Mouse (Mus musculus) hematopoietic stem cell, adult 5-6 weeks (primary cell): ENCODE measurements at regions not wholly inside any gene's neighbourhood (a gene's known extent, or its start where the extent isn't known, plus 50 kb on each side); places are given as distances from the start of the nearest gene placed in this dataset.
"Not testable (repeated sequence)": the region's sequence is repeated elsewhere in the genome, so short reads cannot be mapped to it uniquely, and the experiment has no call there.

Source experiments
- ATAC-seq, 2 experiments: fragments of 125-278 bp in 1 of 2; replicated peaks in 1 of 2; 2 replicates each; pipeline ENCODE4 v1.8.0; 2016 to 2017; ENCODE audit warnings: inconsistent platforms in 2 of 2, mild to moderate bottlenecking in 2 of 2, moderate number of reproducible peaks in 2 of 2, low read depth in 1 of 2, moderate TSS enrichment in 1 of 2; ENCODE audit not compliant: low FRiP score in 2 of 2, poor library complexity in 2 of 2, severe bottlenecking in 2 of 2, insufficient read depth in 1 of 2, low TSS enrichment in 1 of 2

- no peak for ATAC-seq
These were observed 343.1 kb upstream of the Clnk start for GRCm38 (mm10) chr5:39219698-39220097.

- no peak for ATAC-seq
These were observed 339.7 kb upstream of the Clnk start for GRCm38 (mm10) chr5:39216326-39216725.

- ATAC-seq = no peak
These were observed 338.4 kb upstream of the Clnk start for GRCm38 (mm10) chr5:39215016-39215415.

GRCm38 (mm10) chr5:39212550-39212949, 335.9 kb upstream of the Clnk start:
- no peak for ATAC-seq

- ATAC-seq = no peak
These were observed 322.2 kb upstream of the Clnk start for GRCm38 (mm10) chr5:39198856-39199255.

GRCm38 (mm10) chr5:39191153-39191552, 314.5 kb upstream of the Clnk start:
- ATAC-seq = not testable (repeated sequence)

- ATAC-seq = no peak
These were observed 305.2 kb upstream of the Clnk start for GRCm38 (mm10) chr5:39181616-39182402.

GRCm38 (mm10) chr5:39181028-39181427, 304.4 kb upstream of the Clnk start:
- no peak for ATAC-seq

GRCm38 (mm10) chr5:39177891-39178290, 301.3 kb upstream of the Clnk start:
- no peak for ATAC-seq

GRCm38 (mm10) chr5:39176906-39177305, 300.3 kb upstream of the Clnk start:
- ATAC-seq = no peak

GRCm38 (mm10) chr5:39173491-39173890, 296.9 kb upstream of the Clnk start:
- ATAC-seq = no peak

GRCm38 (mm10) chr5:39159651-39160050, 283.0 kb upstream of the Clnk start:
- ATAC-seq = no peak

GRCm38 (mm10) chr5:39155763-39156162, 279.2 kb upstream of the Clnk start:
- no peak for ATAC-seq

GRCm38 (mm10) chr5:39153291-39153794, 276.7 kb upstream of the Clnk start:
- no peak for ATAC-seq

- no peak for ATAC-seq
These were observed 275.3 kb upstream of the Clnk start for GRCm38 (mm10) chr5:39151917-39152316.

GRCm38 (mm10) chr5:39150891-39151290, 274.3 kb upstream of the Clnk start:
- peak; percentile 81 to 85 for ATAC-seq

GRCm38 (mm10) chr5:39145658-39146057, 269.0 kb upstream of the Clnk start:
- 0 out of 4 replicates have a peak, but pooled peaks of 1 of the 2 experiments have one; percentile 12 for ATAC-seq

GRCm38 (mm10) chr5:39144225-39144624, 267.6 kb upstream of the Clnk start:
- ATAC-seq = no peak

GRCm38 (mm10) chr5:39143648-39144047, 267.0 kb upstream of the Clnk start:
- ATAC-seq = no peak
